Comparison of ENCODE assay signal across 10 mouse cellular contexts in the genomic region with DNA sequence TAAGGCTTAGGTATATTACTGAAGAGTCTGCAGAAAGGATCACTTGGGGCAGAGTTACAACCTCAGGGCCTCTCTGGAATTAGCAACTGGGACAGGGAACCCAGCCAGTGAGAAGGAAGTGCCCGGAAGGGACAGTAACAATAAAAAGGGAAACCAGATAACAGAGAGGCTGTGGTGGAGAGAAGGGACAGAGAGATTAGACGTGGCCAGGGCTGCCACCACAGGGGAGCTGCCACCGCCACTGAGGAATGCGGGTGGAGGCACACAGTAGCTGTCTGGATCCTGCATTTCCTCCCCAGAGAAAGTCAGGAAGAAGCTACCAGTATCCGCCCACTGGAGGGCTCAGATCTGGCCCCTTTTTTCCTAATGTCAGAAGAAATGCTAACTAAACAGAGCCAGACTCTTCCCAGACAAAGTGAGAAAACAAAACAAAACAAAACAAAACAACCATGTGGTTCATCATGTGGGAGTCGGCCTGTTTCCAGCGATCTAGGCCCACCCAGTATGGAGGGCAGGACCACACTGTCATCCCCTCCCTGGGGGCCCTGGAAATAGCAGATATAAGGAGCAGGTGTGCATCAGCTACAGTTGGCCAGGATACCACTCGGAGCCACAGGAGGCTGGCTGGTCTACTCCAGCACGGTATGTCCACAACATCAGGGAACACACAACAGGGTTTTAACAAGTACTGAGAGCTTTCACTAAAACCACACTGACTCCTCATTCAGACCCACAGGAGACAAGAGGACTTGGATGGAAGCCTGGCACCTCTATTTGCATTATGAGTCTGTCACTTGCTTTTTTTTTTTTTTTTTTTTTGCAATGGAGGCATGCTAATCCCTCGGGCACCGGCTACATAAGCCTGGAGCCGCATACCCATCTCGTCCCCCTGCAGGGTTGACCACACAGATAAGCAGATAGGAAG. TPM values are rescaled to one million over a fixed set of nuclear protein-coding genes. Genes with fewer than 3 reads are reported as not detected.
A peak's percentile ranks its signal among the peaks of the same experiment; 100 is the strongest.
DNase-seq lines count a peak whose midpoint lies in the region; ATAC-seq and TF ChIP-seq lines count a peak whose summit lies in the region.
"Had no signal": no experiment of that assay in that cellular context is flagged by ENCODE, and none has a peak within 500 bp of the region (broad histone marks: within the 10 kb centered on the region; RNA-seq: fewer than 3 reads in every experiment).

No protein-coding gene starts in this region.

- no peak for TF ChIP-seq CTCF in heart, postnatal 0 days (IDR thresholded peaks at IDR 0.05; ENCODE audit: low read depth)
- no peak for TF ChIP-seq CTCF in layer of hippocampus, adult 2 months (conservative IDR thresholded peaks at IDR 0.05)

- 14% methylated on average over 13 of the region's 13 CpGs for WGBS in heart, embryonic 10.5 days
- WGBS in midbrain, embryonic 14.5 days, result 33% methylated on average over 13 of the region's 13 CpGs
- WGBS in midbrain, embryonic 16.5 days, result 25% methylated on average over 13 of the region's 13 CpGs
- 17% methylated on average over 13 of the region's 13 CpGs for WGBS in heart, postnatal 0 days

- no peak for ATAC-seq in midbrain, embryonic 14.5 days (ENCODE audit: low FRiP score, low TSS enrichment)
- no peak for ATAC-seq in midbrain, embryonic 16.5 days
- ATAC-seq in heart, postnatal 0 days (ENCODE audit: insufficient read depth, low read depth), result no peak
- ATAC-seq in monocyte, adult 5-6 weeks (replicated peaks; ENCODE audit: insufficient number of reproducible peaks, low FRiP score, low TSS enrichment, poor library complexity, severe bottlenecking), result no peak
- ATAC-seq: activated CD4-positive, CD25-positive, alpha-beta regulatory T cell, adult 4 months had no signal

- peaks cover 42% of the 10 kb centered on the region for H3K27me3 ChIP-seq in heart, embryonic 10.5 days (ENCODE audit: insufficient read depth, poor library complexity, severe bottlenecking)
- peaks cover 12% of the 10 kb centered on the region for H3K27me3 ChIP-seq in midbrain, embryonic 14.5 days (ENCODE audit: control insufficient read depth, insufficient read depth, low read length)
- peaks cover 2% of the 10 kb centered on the region; the same call in 1 of the 2 replicates for H3K27me3 ChIP-seq in midbrain, embryonic 16.5 days (ENCODE audit: control insufficient read depth, insufficient read depth, low read depth, low read length)
- no peaks in the 10 kb centered on the region for H3K27me3 ChIP-seq in heart, postnatal 0 days (ENCODE audit: control insufficient read depth, insufficient read depth, low read length)

- peak; percentile 97 for DNase-seq in heart, adult 11 months
- DNase-seq in heart, embryonic 10.5 days (ENCODE audit: low spot score), result no peak
- peak; percentile 21 for DNase-seq in midbrain, embryonic 14.5 days
- peak; percentile 34 for DNase-seq in heart, postnatal 0 days (ENCODE audit: low spot score)
- no peak for DNase-seq in layer of hippocampus, adult 2 months (ENCODE audit: low spot score in 2 of 2)
- DNase-seq in spleen, adult 12 weeks (ENCODE audit: low spot score), result no peak

- peaks cover 51% of the 10 kb centered on the region for H3K4me1 ChIP-seq in heart, embryonic 10.5 days
- H3K4me1 ChIP-seq in midbrain, embryonic 14.5 days (ENCODE audit: control insufficient read depth, insufficient read depth, low read length), result peaks cover 14% of the 10 kb centered on the region; the same call in 1 of the 2 replicates
- peaks cover 24% of the 10 kb centered on the region for H3K4me1 ChIP-seq in midbrain, embryonic 16.5 days (ENCODE audit: control insufficient read depth, insufficient read depth, low read length)
- peaks cover 57% of the 10 kb centered on the region for H3K4me1 ChIP-seq in heart, postnatal 0 days (ENCODE audit: control insufficient read depth, insufficient read depth)

- TF ChIP-seq EP300 in heart, postnatal 0 days (IDR thresholded peaks at IDR 0.05; ENCODE audit: low read depth), result no peak

- no peaks in the 10 kb centered on the region for H3K36me3 ChIP-seq in heart, embryonic 10.5 days
- H3K36me3 ChIP-seq in midbrain, embryonic 14.5 days (ENCODE audit: control insufficient read depth, insufficient read depth, low read length), result no peaks in the 10 kb centered on the region
- H3K36me3 ChIP-seq in midbrain, embryonic 16.5 days (ENCODE audit: control insufficient read depth, insufficient read depth, low read length), result no peaks in the 10 kb centered on the region
- peaks cover 8% of the 10 kb centered on the region; the same call in 1 of the 2 replicates for H3K36me3 ChIP-seq in heart, postnatal 0 days (replicated peaks; ENCODE audit: control insufficient read depth, insufficient read depth, low read length)
- H3K36me3 ChIP-seq: neural tube, embryonic 13.5 days had no signal

- no peak overlapping the region for H3K27ac ChIP-seq in heart, embryonic 10.5 days
- H3K27ac ChIP-seq in midbrain, embryonic 14.5 days (replicated peaks; ENCODE audit: low read depth, low read length), result no peak overlapping the region
- H3K27ac ChIP-seq in midbrain, embryonic 16.5 days (ENCODE audit: low read length), result no peak overlapping the region
- H3K27ac ChIP-seq in heart, postnatal 0 days (ENCODE audit: low read depth), result peak overlapping the region; percentile 53
- no peak overlapping the region for H3K27ac ChIP-seq in layer of hippocampus, adult 2 months
- H3K27ac ChIP-seq: neural tube, embryonic 13.5 days had no signal

- no peak overlapping the region for H3K9ac ChIP-seq in midbrain, embryonic 14.5 days (replicated peaks; ENCODE audit: low read length)
- no peak overlapping the region for H3K9ac ChIP-seq in midbrain, embryonic 16.5 days (ENCODE audit: low read depth, low read length)
- H3K9ac ChIP-seq in heart, postnatal 0 days (replicated peaks; ENCODE audit: low read depth, low read length), result 0 out of 2 replicates have a peak overlapping the region, but pooled peaks have one; percentile 15
- H3K9ac ChIP-seq: neural tube, embryonic 13.5 days had no signal

- H3K4me2 ChIP-seq in midbrain, embryonic 14.5 days (ENCODE audit: low read length), result no peak overlapping the region
- no peak overlapping the region for H3K4me2 ChIP-seq in midbrain, embryonic 16.5 days (ENCODE audit: low read length)
- peak overlapping the region; percentile 36 for H3K4me2 ChIP-seq in heart, postnatal 0 days (ENCODE audit: low read depth, low read length)
- H3K4me2 ChIP-seq: neural tube, embryonic 13.5 days had no signal

- H3K4me3 ChIP-seq in heart, embryonic 10.5 days, result no peak overlapping the region
- no peak overlapping the region for H3K4me3 ChIP-seq in midbrain, embryonic 14.5 days (replicated peaks; ENCODE audit: low read depth, low read length)
- H3K4me3 ChIP-seq in midbrain, embryonic 16.5 days (ENCODE audit: low read depth, low read length), result no peak overlapping the region
- H3K4me3 ChIP-seq in heart, postnatal 0 days (ENCODE audit: low read depth, low read length), result no peak overlapping the region
- no peak overlapping the region for H3K4me3 ChIP-seq in layer of hippocampus, adult 2 months
- H3K4me3 ChIP-seq: neural tube, embryonic 13.5 days had no signal

- H3K9me3 ChIP-seq in heart, embryonic 10.5 days, result no peaks in the 10 kb centered on the region
- no peaks in the 10 kb centered on the region for H3K9me3 ChIP-seq in midbrain, embryonic 14.5 days (ENCODE audit: control insufficient read depth, low read length)
- no peaks in the 10 kb centered on the region for H3K9me3 ChIP-seq in midbrain, embryonic 16.5 days (replicated peaks; ENCODE audit: control insufficient read depth, low read length, poor library complexity, severe bottlenecking)
- no peaks in the 10 kb centered on the region for H3K9me3 ChIP-seq in heart, postnatal 0 days (replicated peaks; ENCODE audit: control insufficient read depth, low read length)
- H3K9me3 ChIP-seq: neural tube, embryonic 13.5 days had no signal

RNA-seq across cellular contexts. Expression of gene Gas6, which starts 4.0 kb away (rescaled TPM):
- 13.8 and 23.3 TPM in 2 replicates for polyA plus RNA-seq in heart, embryonic 10.5 days (2016; fragmentation: Nextera tagmentation; extraction: Ambion mirVana)
- 17.7 and 19.2 TPM in 2 replicates for polyA plus RNA-seq in midbrain, embryonic 14.5 days (2014; fragmentation: Nextera tagmentation; extraction: Ambion mirVana)
- polyA plus RNA-seq in midbrain, embryonic 16.5 days (2015; fragmentation: Nextera tagmentation; extraction: Ambion mirVana), result 37.7 and 45.7 TPM in 2 replicates
- 275 and 304 TPM in 2 replicates for total RNA-seq in heart, postnatal 0 days (2014; rRNA removed; ENCODE audit: low replicate concordance)
- polyA plus RNA-seq in heart, postnatal 0 days (2015; fragmentation: Nextera tagmentation; extraction: Ambion mirVana), result 175 and 179 TPM in 2 replicates
- total RNA-seq in monocyte, adult 5-6 weeks (2017), result 0.29 TPM in 1 of 3 replicates, not detected in the others
- 10 to 100 TPM; 81.2 to 85.1 TPM for total RNA-seq in layer of hippocampus, adult 2 months (2021)
- polyA plus RNA-seq: activated CD4-positive, CD25-positive, alpha-beta regulatory T cell, adult 4 months had no signal

RNA-seq across cellular contexts. Expression of gene Tmem255b, which starts 55.3 kb away (rescaled TPM):
- 0.18 TPM in 1 of 2 replicates, not detected in the other for polyA plus RNA-seq in heart, embryonic 10.5 days (2016; fragmentation: Nextera tagmentation; extraction: Ambion mirVana)
- polyA plus RNA-seq in midbrain, embryonic 14.5 days (2014; fragmentation: Nextera tagmentation; extraction: Ambion mirVana), result 0.29 TPM in 1 of 2 replicates, not detected in the other
- 0.32 and 1.0 TPM in 2 replicates for polyA plus RNA-seq in midbrain, embryonic 16.5 days (2015; fragmentation: Nextera tagmentation; extraction: Ambion mirVana)
- total RNA-seq in heart, postnatal 0 days (2014; rRNA removed; ENCODE audit: low replicate concordance), result 3.1 and 8.9 TPM in 2 replicates
- polyA plus RNA-seq in heart, postnatal 0 days (2015; fragmentation: Nextera tagmentation; extraction: Ambion mirVana), result 3.3 and 3.6 TPM in 2 replicates
- not detected in 3 replicates for total RNA-seq in monocyte, adult 5-6 weeks (2017)
- 1 to 10 TPM; 5.2 TPM for total RNA-seq in layer of hippocampus, adult 2 months (2021)
- polyA plus RNA-seq: activated CD4-positive, CD25-positive, alpha-beta regulatory T cell, adult 4 months had no signal

Comparison
In these comparisons a context has a peak if more than half of its experiments do, and no peak if none do; other contexts are left out.
1. DNase-seq: peak in heart, adult 11 months (single experiment), midbrain, embryonic 14.5 days (single experiment) and heart, postnatal 0 days (single experiment); none in heart, embryonic 10.5 days (single experiment), layer of hippocampus, adult 2 months (0 of 2) and spleen, adult 12 weeks (single experiment).